Mouse (Mus musculus) A20 (cell line): ENCODE results near the gene Jund.

Experiments used
- DNase-seq: peaks from one replicate; pipeline ENCODE4 v3.0.0-alpha.2; 2011; ENCODE audit warnings: low read depth, low spot score

Jund gene

DNA sequence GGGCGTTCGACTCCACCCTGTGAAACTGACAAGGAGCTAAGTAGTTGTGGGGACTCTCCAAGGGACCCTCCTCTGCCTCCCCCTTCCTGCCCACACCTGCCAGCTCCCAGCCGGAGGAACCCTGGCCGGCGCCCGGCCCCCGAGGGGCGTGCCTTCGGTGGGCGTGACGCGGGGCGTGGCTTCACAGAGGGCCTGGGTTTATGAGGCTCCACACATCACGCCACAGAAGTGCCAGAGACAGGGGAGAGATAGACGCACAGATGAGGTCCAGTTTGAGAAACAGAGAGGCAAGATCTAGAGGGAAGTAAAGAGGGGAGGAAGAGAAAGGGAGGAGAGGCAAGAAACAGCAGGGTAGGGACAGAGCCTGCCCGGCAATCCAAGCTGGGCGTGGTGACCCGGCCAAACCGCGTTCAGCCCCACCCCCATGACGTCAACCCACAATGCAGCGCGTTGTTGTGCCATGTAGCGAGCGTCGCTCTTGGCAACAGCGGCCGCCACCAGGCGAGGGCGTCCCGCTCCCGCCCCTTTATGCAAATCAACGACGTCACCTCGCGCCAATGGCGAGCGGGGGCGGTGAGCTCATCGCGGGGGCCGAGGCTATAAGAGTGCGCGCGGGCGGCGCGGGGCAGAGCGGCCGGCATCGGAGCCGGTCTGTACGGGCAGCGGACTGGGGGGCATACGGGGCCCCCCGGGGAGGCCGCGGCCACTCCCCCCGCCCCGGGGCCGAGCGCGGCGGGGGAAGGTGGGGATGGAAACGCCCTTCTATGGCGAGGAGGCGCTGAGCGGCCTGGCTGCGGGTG is at the start of gene Jund:
TSS of gene Jund (plus strand) at position 640 of the 800 bp plus-strand sequence.
- DNase-seq, result peak; percentile 100

DNA sequence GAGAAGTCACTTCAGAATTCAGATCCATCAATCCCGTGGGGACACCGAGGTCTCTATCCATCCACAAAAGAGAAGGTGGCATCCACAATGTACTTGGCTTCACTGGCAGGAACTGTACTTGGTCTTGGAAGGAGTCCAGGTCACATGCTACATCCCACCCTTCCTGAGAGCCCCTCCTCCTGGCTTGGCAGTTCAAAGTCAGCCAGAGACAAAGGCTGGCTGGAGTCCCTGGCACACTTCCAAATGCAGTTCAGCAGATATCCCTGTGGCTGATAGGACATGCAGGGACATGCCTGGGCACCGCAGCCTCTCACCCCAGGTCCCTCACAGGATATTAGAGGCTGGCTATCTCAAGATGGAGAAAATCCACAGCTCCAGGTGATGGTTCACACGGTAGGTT is 49.4 kb upstream of the Jund start:
- DNase-seq, result no peak

DNA sequence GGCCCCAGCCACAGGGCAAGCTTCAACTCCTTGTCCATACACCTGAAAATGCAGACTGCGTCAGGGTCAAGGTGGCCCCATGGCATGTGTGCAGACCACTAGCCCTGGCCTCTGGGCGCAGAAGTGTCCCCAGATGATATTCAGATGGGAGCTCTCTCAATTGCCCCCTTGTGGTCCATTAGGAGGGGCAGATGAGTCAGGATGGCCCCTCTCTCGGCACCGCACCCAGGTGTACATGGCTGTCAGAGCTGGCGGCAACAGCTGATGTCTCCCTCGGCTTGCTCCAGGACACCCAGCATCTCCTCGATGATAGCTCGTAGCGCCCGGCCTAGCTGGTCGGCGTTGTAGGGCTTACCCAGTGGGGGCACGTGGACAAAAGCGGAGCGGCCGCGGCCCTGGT is 48.4 kb upstream of the Jund start:
- DNase-seq, result no peak

DNA sequence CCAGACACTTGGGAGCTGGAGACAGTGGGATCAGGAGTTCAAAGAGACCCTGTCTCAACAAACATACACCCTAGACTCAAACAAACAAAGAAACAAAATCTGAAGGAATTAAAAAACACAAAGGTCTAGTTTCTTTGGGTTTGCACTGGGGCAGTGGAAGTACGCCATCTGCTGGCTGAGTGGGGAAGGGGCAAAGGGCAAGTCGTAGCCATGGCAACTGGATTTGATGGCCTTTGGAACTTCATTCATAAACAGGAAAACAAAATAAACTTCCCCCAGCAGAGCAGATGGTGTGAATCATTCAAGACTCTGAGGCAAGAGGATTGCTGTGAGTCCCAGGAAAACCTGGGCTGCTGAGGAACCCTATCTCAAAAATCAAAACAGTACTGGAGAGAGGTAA is 45.5 kb upstream of the Jund start:
- peak; percentile 78 for DNase-seq

DNA sequence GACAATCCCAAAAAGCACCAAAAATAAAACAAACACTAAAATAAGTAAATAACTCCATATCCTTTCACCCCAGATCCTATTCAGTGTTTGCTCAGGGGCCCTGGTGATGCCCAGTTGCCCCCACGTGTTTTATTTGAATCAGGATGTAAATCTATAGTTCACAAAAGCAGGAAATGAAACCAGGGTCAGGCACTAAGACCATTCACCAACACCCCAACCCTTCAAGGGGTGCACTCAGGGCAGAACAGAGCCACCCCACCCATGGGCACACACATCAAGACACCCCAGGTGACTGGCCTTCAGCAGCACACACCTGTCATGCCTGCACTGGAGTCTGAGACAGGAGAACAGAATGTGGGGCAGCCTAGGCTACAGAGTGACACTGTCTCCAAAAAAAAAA is 44.6 kb upstream of the Jund start:
- DNase-seq, result peak; percentile 81

DNA sequence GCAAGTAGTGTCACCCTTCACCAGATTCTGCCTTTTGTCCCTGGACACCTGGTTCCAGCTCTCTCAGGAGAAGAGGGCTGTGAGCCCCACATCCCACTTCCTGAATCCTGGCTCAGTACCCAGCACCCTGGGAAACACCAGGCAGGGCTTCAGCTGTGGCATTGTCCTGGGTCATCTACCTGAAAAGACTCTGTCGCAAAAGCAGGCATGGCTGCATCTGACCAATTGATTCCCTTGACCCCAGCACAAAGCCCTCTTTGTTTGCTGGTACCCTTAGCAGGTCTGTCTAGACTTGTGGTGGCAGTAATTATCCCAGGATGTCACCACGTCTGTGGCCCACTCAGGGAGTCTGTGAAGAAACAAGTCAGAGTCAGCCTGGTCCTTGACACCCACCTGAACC is 43.3 kb upstream of the Jund start:
- no peak for DNase-seq

DNA sequence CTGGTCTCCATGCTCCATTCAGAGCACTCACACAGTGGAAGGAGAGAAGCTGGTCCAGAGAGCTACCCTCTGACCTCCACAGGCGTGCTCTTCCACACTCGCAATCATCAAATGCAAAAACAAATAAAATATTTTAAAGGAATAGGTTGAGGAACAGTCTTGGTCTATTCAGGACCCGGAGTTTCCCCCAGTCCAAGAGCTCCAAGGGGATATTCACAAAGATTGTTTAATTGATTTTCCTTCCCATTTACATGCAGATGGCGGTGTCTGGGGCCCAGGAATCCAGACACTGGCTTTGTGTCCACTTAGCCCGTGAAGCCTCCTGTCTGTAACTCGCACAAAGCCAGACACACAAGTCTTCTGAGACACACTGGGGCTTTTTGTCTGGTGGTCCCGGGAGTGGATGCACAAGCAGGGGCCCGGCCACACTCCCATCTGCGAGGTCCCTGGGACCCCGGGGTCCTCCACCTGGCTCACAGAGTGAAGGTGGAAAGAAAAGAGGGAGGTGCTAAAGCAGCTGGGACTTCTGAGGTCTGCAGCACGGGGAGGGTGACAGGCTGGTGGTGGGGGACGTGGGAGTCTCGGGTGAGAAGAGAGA is 42.5 kb upstream of the Jund start:
- DNase-seq, result no peak

DNA sequence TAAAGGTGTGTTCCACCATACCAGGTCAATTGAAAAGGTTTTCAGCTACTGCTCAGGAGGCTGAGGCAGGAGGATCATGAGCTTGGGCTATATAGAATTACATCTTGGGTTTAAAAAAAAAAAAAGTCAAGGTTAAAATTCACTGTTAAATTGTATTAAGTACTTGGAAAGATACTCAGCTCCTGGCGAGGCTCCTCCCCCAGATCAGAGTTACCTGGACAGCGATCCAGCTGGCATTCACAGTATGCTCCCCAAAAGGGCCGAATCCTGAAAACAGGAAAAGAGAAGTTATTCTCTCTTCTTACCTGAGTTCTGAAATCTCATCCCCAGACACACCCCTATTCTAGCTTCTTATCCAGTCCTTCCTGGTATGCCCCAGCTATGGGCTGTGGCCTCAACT is 41.5 kb upstream of the Jund start:
- DNase-seq, result no peak

DNA sequence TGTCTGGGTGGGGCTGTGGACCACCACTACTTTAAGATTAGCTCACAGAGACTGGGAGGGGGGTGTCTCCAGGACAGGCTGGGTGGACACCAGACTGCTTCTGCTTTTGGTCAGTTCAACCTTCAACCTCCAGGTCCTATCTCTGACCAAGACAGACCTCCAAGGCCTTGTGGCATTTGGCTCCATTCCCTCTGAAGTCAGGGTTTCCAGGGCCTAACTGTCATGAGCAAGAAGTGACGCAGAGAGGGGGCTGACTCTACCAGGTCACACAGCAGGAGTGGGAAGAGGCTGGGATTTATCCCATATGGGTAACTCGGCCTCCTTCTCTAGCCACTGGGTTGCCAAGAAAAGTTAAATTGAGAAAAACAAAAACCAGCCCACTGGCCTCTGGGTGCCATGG is 41.0 kb upstream of the Jund start:
- no peak for DNase-seq

DNA sequence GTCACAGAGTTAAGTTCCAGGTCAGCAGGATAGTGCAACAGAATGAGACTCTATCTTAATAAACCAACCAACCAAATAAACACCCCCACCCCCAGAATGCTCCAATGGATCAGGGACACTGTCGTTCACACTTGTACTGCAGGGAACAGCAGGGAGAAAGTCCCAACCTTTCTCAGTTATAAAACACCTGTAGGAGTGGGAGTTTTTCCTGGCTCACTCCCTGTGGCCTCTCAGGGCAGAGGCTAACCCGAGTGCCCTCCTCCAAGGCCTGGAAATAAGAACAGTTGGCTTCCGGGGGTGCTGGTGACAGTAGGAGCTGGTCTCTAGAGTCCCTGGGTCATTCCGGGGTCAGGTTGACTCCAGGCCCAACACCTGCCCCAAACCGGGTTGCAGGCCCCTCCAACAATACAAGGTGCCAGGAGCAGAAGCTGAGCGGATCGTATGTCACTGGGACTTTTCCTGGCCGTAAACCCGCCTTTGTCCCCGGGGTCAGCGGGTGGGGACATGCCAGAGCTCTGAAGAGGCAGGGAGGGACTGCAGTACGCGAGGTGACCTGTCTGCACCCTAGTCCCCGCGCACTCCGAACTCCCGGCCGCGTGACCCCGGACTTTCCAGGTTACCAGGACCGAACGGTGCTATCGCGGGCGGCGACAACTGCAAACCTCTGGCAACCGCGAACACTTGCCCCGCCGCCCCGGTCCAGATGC is 39.7 kb upstream of the Jund start:
- DNase-seq, result no peak

DNA sequence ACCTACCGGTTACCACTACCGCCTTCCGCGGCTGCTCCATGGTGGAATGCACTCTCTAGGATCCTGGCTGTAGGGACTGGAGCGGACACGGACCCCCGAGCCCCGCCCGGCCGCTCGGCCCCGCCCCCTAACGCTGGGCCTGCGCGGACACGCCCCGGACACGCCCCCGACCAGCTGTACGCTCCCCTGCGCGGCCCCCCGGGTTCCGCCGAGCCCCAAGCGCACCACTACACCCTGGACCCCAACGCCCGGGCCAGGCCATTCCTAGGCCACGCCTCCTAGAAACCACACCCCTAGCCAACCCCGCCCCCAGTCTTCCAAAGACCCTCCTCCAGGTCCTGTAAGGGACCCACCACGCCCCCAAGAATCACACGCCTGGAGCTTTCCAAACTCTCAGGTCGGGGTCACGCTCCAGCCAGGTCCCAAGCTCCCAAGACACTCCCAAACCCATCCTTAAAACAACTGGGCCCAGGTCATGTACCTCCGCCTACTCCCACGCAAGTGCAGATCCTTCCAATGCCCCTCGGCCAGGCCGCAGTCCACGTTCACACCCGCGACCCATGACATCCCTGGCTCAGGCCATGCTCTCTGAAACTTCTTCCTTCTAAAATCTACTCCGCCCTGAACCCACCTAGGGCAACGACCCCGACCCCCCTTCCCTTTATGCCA is 39.0 kb upstream of the Jund start:
- peak; percentile 96 for DNase-seq

DNA sequence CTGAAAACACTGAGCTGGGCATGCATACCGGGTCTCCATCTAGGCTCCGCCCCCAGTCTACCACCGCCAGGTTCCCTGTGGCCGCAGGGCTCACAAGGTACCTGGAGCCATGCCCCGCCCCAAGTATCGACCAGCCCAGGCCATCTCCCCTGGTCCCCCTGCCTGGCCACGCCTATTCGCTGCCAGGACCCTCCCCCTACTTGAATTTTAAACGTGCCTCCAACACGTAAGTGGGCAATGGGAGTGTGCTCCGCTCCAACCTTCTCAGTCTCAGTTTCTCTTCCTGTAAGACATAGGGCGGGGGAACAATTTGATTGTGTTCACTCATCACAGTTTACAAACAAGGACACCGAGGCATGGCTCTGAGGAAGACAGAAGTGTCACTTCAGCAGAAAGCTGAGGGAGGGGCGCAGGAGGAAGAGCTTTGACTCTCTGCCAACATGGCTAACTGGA is 38.5 kb upstream of the Jund start, which contains the start of gene Pgpep1:
TSS of gene Pgpep1 (minus strand) at position 116 of the 453 bp plus-strand sequence.
- peak; percentile 96 for DNase-seq

DNA sequence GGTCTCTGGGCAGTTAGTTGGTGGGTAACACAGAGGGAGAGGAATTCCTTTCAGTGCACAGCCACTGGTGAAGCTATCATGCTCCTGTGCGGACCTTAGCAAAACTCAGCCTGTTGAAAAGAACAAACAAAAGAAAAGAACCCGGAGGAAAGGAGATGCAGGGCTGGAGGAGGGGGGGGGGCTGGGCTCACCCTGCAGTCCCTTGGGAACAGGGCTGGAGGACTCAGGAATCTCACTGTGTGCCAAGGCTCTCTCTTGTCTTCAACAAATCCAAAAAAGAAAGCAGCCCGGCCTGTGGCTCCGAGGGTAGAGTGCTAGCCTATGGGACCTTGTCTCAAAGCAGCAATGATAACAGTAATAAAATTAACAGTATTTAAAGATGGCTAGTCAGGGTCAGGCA is 35.1 kb upstream of the Jund start:
- DNase-seq, result no peak

DNA sequence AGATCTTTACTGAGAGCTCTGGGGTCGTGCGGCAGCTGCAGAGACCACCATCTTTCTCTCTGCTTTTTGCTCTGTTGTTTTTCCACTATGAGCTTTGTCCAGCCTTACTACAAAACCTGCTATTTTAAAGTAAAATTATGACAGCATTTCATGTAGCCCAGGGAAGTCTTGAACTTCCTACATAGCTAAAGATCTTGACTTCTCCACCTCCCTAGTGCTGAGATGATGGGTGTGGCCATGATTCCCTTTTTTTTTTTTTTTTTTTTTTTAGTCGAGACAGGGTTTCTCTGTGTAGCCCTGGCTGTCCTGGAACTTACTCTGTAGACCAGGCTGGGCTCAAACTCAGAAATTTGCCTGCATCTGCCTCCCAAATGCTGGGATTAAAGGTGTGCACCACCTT is 34.1 kb upstream of the Jund start:
- DNase-seq, result no peak

DNA sequence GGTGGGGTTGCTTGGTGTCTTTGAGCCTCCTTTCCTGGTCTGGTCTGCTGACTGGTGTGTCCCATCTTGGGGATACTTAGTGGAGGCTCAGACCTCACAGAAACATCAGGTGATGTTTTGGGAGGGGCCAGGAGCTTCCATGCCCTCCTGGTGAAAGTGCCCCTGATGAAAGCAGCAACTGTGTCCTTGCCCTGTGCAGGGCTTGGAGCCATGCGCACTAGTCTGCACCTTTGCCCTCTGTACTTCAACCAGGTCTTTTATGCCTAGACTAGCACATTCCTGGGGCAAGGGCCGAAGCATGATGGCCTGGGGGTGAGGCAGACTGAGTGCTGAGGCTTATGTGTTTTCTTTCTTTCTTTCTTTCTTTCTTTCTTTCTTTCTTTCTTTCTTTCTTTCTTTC is 33.1 kb upstream of the Jund start:
- DNase-seq, result no peak

DNA sequence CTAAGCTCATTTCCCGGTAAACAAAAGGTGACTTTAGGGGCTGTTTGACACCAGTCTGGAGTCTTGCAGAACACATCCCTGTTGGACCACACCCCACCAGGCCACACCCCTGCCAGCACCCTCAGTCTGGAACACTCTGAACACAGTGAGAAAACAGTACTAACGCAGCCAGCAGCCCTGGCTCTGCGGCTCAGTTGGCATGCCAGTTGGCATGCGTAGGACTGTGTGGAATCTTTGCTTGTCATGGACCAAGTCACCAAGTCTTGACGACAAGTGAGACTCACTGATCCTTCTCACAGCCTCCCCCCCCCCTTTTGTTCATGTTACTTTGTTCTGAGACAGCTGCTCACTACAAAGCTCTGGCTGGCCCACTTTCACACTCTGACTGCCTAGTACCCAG is 31.7 kb upstream of the Jund start:
- DNase-seq, result no peak

DNA sequence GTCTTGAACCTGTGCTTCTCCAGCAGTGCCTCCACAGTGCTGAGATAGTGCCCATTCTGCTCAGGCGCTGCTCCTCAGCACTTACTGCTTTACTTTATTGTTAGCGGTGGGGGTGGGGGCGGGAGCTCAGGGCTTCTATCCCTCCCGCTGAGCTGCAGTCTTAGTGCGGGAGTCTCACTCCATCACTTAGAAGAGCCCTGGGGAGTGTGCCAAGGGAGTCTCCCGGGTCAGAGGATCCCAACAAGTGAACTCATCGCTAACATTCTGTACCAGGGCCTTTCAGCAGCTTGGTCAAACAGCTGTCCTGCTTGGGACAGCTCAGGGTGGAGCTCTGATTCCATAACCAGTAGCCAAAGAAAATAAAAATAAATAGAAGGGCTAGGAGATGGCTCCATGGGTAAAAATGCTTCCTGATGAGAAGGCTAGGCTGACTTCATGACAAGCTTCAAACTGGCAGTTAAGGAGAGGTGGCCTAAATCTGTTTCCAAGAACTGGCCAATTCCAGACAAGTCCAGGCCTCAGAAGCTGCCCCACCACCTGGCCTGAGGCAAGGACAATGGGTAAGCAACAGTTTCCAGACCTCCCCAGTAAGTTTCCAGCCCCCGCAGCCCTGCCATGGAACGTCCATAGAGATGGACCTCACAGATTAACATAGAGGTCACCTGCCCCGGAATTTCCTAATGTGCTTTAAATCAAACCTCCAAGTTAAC is 27.0 kb upstream of the Jund start:
- no peak for DNase-seq

DNA sequence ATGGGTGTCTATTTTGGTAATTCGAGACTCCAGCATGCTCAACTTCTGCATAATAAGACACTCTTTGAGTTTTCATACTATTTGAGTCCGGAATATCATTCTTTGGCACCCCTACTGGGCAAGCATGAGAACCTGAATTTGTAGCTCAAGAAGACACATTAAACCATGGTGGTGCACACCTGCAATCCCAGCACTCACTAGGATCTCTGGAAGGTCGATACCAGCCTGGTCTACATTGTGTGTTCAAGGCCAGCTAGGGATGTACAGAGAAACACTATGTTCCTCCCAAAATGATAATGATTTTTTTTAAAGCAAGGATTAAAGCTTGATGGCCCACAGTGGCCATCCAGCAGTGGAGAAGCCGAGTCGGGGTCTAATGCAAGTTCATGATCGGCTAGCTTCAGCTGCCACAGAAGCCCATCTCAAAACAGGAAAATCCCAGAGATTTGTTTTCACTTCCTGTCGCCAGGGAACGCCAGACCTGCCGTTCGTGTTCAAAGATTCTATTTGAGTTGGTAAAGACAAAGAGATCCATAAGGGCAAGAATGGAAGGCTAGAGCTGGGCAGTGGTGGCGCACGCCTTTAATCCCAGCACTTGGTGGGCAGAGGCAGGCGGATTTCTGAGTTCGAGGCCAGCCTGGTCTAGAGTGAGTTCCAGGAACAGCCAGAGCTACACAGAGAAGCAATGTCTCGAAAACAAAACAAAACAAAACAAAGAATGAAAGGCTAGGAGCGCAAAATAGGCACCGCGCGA is 26.2 kb upstream of the Jund start:
- DNase-seq, result no peak

DNA sequence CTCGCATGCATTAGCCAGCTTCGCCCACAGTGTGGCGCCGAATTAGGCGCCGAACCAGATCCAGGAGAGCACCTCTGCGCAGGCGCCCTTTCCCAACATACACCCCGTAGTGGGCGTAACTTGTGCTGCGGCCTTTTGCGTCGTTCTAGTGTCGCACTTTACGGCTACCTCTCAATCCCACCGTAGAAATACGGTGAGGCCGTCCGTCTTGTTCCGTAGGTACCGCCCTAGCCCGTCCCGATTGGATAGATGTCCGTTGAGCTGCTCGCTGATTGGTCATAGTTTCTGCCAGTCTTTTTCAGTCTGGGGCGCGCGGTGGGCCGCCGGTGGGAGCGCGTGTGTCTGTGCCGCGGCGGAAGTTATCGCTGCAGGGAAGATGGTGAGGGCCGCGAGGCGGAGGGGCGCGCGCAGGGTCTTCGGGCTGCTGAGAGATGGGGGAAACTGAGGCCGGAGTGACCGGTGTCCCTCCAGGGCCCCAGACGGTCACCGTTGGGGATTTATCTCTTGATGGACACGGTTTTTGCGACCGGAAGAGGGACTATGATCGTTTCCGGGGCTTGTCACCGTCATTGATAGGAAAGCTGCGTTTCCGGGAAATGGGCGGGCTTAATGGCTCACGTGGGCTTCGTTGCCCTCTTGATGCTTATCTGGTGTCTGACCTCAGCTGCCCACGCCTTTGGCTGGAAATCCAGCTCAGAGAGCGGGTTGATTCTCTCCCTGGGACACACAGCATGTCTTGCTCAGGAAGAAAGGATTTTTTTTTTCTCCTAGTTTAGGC is 25.5 kb upstream of the Jund start, which contains the start of gene Lsm4:
TSS of gene Lsm4 (plus strand) at position 170 of the 778 bp plus-strand sequence.
- DNase-seq, result peak; percentile 100

DNA sequence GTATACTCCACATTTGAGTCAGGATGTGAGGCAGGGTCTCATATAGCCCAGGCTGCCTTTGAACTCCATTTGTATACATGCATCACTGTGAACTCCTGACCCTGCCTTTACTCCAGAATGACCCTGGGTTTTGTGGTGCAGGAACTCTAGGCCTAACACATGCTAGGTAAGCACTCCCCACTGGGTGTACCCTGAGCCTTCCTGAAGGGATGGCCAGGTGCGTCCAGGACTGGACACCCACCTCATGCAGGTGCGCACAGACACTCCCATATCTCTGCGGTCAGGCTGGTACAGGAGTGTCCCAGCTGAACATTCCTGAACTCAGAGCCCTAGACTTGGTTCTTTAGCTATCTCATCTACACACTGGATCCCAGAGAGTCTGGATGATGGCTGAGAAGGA is 24.6 kb upstream of the Jund start:
- no peak for DNase-seq
